ENCODE assay signal across 9 mouse cellular contexts in genomic region chr8:111625694-111626527, GRCm38 (mm10). TPM values are rescaled to one million over a fixed set of nuclear protein-coding genes. Genes with fewer than 3 reads are reported as not detected.
DNase-seq lines count a peak whose midpoint lies in the region; ATAC-seq and TF ChIP-seq lines count a peak whose summit lies in the region.
"Had no signal": no experiment of that assay in that cellular context is flagged by ENCODE, and none has a peak within 500 bp of the region (broad histone marks: within the 10 kb centered on the region; RNA-seq: fewer than 3 reads in every experiment).

No protein-coding gene starts in this region.

- no peaks in the 10 kb centered on the region for H3K36me3 ChIP-seq in midbrain, embryonic 11.5 days (ENCODE audit: control insufficient read depth, insufficient read depth, low read length)
- no peaks in the 10 kb centered on the region for H3K36me3 ChIP-seq in midbrain, embryonic 15.5 days (replicated peaks)
- peaks cover 15% of the 10 kb centered on the region; the same call in 1 of the 2 replicates for H3K36me3 ChIP-seq in heart, postnatal 0 days (replicated peaks; ENCODE audit: control insufficient read depth, insufficient read depth, low read length)
- H3K36me3 ChIP-seq in midbrain, postnatal 0 days (ENCODE audit: insufficient read depth, low read length): peaks cover 12% of the 10 kb centered on the region

- DNase-seq in midbrain, embryonic 11.5 days (ENCODE audit: low spot score, missing footprints): peak; percentile 97
- DNase-seq in adrenal gland, postnatal 25 days: peak; percentile 81
- DNase-seq in embryo, embryonic 9.5 days (ENCODE audit: extremely low spot score): peak; percentile 64
- DNase-seq in heart, postnatal 0 days (ENCODE audit: low spot score): peak; percentile 65
- DNase-seq in layer of hippocampus, postnatal 36 days: peak; percentile 50 to 53
- DNase-seq in midbrain, postnatal 0 days (ENCODE audit: low spot score): peak; percentile 76
- peak; percentile 81 for DNase-seq in thymus, postnatal 0 days (ENCODE audit: low spot score)

- peak; percentile 39; the same call in 1 of the 2 replicates for ATAC-seq in midbrain, embryonic 11.5 days (ENCODE audit: low FRiP score)
- ATAC-seq in midbrain, embryonic 15.5 days (replicated peaks): no peak
- peak; percentile 42 for ATAC-seq in heart, postnatal 0 days (ENCODE audit: insufficient read depth, low read depth)
- ATAC-seq in midbrain, postnatal 0 days (ENCODE audit: low FRiP score): no peak

- no peak overlapping the region for H3K4me2 ChIP-seq in midbrain, embryonic 11.5 days
- H3K4me2 ChIP-seq in midbrain, embryonic 15.5 days: no peak overlapping the region
- no peak overlapping the region for H3K4me2 ChIP-seq in heart, postnatal 0 days (ENCODE audit: low read depth, low read length)
- no peak overlapping the region for H3K4me2 ChIP-seq in midbrain, postnatal 0 days (ENCODE audit: low read depth, low read length, poor library complexity, severe bottlenecking)
- H3K4me2 ChIP-seq: neural tube, embryonic 12.5 days had no signal

- peak; percentile 88 for TF ChIP-seq CTCF in heart, postnatal 0 days (IDR thresholded peaks at IDR 0.05; ENCODE audit: low read depth)
- peak; percentile 89 for TF ChIP-seq CTCF in midbrain, postnatal 0 days (IDR thresholded peaks at IDR 0.05)

- no peaks in the 10 kb centered on the region for H3K27me3 ChIP-seq in midbrain, embryonic 11.5 days (ENCODE audit: control insufficient read depth, insufficient read depth, low read length)
- no peaks in the 10 kb centered on the region for H3K27me3 ChIP-seq in midbrain, embryonic 15.5 days (replicated peaks)
- no peaks in the 10 kb centered on the region for H3K27me3 ChIP-seq in heart, postnatal 0 days (ENCODE audit: control insufficient read depth, insufficient read depth, low read length)
- no peaks in the 10 kb centered on the region for H3K27me3 ChIP-seq in midbrain, postnatal 0 days (ENCODE audit: insufficient read depth, low read length)
- H3K27me3 ChIP-seq: neural tube, embryonic 12.5 days had no signal

- TF ChIP-seq EP300 in heart, postnatal 0 days (IDR thresholded peaks at IDR 0.05; ENCODE audit: low read depth): no peak

- H3K27ac ChIP-seq in midbrain, embryonic 11.5 days (ENCODE audit: low read depth, low read length): no peak overlapping the region
- H3K27ac ChIP-seq in midbrain, embryonic 15.5 days: no peak overlapping the region
- no peak overlapping the region for H3K27ac ChIP-seq in heart, postnatal 0 days (ENCODE audit: low read depth)
- no peak overlapping the region for H3K27ac ChIP-seq in midbrain, postnatal 0 days (ENCODE audit: low read depth, low read length)
- H3K27ac ChIP-seq: neural tube, embryonic 12.5 days had no signal

- H3K4me3 ChIP-seq in midbrain, embryonic 11.5 days (ENCODE audit: low read depth, low read length): no peak overlapping the region
- no peak overlapping the region for H3K4me3 ChIP-seq in midbrain, embryonic 15.5 days
- no peak overlapping the region for H3K4me3 ChIP-seq in heart, postnatal 0 days (ENCODE audit: low read depth, low read length)
- no peak overlapping the region for H3K4me3 ChIP-seq in midbrain, postnatal 0 days (ENCODE audit: low read depth, low read length)
- H3K4me3 ChIP-seq: neural tube, embryonic 12.5 days had no signal

- no peak overlapping the region for H3K9ac ChIP-seq in midbrain, embryonic 11.5 days (ENCODE audit: low read length)
- H3K9ac ChIP-seq in midbrain, embryonic 15.5 days: no peak overlapping the region
- no peak overlapping the region for H3K9ac ChIP-seq in heart, postnatal 0 days (replicated peaks; ENCODE audit: low read depth, low read length)
- H3K9ac ChIP-seq in midbrain, postnatal 0 days (replicated peaks; ENCODE audit: low read length, poor library complexity, severe bottlenecking): no peak overlapping the region
- H3K9ac ChIP-seq: neural tube, embryonic 12.5 days had no signal

- 39% methylated on average over 6 of the region's 6 CpGs for WGBS in midbrain, embryonic 11.5 days
- 31% methylated on average over 6 of the region's 6 CpGs for WGBS in midbrain, embryonic 15.5 days
- 24% methylated on average over 6 of the region's 6 CpGs for WGBS in heart, postnatal 0 days
- 34% methylated on average over 6 of the region's 6 CpGs for WGBS in midbrain, postnatal 0 days

- no peaks in the 10 kb centered on the region for H3K4me1 ChIP-seq in midbrain, embryonic 11.5 days (ENCODE audit: control insufficient read depth, insufficient read depth, low read length)
- peaks cover 12% of the 10 kb centered on the region; the same call in 1 of the 2 replicates for H3K4me1 ChIP-seq in midbrain, embryonic 15.5 days
- peaks cover 15% of the 10 kb centered on the region for H3K4me1 ChIP-seq in heart, postnatal 0 days (ENCODE audit: control insufficient read depth, insufficient read depth)
- no peaks in the 10 kb centered on the region; the same call in 1 of the 2 replicates for H3K4me1 ChIP-seq in midbrain, postnatal 0 days (ENCODE audit: insufficient read depth, low read length)

- H3K9me3 ChIP-seq in midbrain, embryonic 11.5 days (ENCODE audit: control insufficient read depth, low read length): no peaks in the 10 kb centered on the region
- H3K9me3 ChIP-seq in midbrain, embryonic 15.5 days: no peaks in the 10 kb centered on the region
- no peaks in the 10 kb centered on the region for H3K9me3 ChIP-seq in heart, postnatal 0 days (replicated peaks; ENCODE audit: control insufficient read depth, low read length)
- no peaks in the 10 kb centered on the region for H3K9me3 ChIP-seq in midbrain, postnatal 0 days (ENCODE audit: low read length)
- H3K9me3 ChIP-seq: neural tube, embryonic 12.5 days had no signal

RNA-seq across cellular contexts. Expression of gene Ldhd, which starts 4.3 kb away (rescaled TPM):
- polyA plus RNA-seq in midbrain, embryonic 11.5 days (2014; fragmentation: Nextera tagmentation; extraction: Ambion mirVana): 0.19 and 0.22 TPM in 2 replicates
- 0.71 and 0.82 TPM in 2 replicates for polyA plus RNA-seq in midbrain, embryonic 15.5 days (2015; fragmentation: Nextera tagmentation; extraction: Ambion mirVana)
- total RNA-seq in adrenal gland, postnatal 25 days (2021): 60.3 and 66.8 TPM in 2 replicates
- 2.7 and 4.3 TPM in 2 replicates for total RNA-seq in heart, postnatal 0 days (2014; rRNA removed; ENCODE audit: low replicate concordance)
- 1.3 and 1.5 TPM in 2 replicates for polyA plus RNA-seq in heart, postnatal 0 days (2015; fragmentation: Nextera tagmentation; extraction: Ambion mirVana)
- 1 to 10 TPM; 6.8 TPM for total RNA-seq in layer of hippocampus, postnatal 36 days (2021)
- total RNA-seq in midbrain, postnatal 0 days (2014; rRNA removed): 1.5 and 3.3 TPM in 2 replicates
- polyA plus RNA-seq in midbrain, postnatal 0 days (2015; fragmentation: Nextera tagmentation; extraction: Ambion mirVana): 2.0 and 2.8 TPM in 2 replicates
- polyA plus RNA-seq in thymus, postnatal 0 days (2015; fragmentation: Nextera tagmentation; extraction: Ambion mirVana): 3.8 and 3.9 TPM in 2 replicates

RNA-seq across cellular contexts. Expression of gene Zfp1, which starts 17.3 kb away (rescaled TPM):
- 23.8 and 25.6 TPM in 2 replicates for polyA plus RNA-seq in midbrain, embryonic 11.5 days (2014; fragmentation: Nextera tagmentation; extraction: Ambion mirVana)
- 29.1 and 30.0 TPM in 2 replicates for polyA plus RNA-seq in midbrain, embryonic 15.5 days (2015; fragmentation: Nextera tagmentation; extraction: Ambion mirVana)
- total RNA-seq in adrenal gland, postnatal 25 days (2021): 10.0 and 10.9 TPM in 2 replicates
- 7.5 and 18.3 TPM in 2 replicates for total RNA-seq in heart, postnatal 0 days (2014; rRNA removed; ENCODE audit: low replicate concordance)
- 11.9 and 12.0 TPM in 2 replicates for polyA plus RNA-seq in heart, postnatal 0 days (2015; fragmentation: Nextera tagmentation; extraction: Ambion mirVana)
- 10 to 100 TPM; 19.7 to 21.8 TPM for total RNA-seq in layer of hippocampus, postnatal 36 days (2021)
- 18.1 and 22.2 TPM in 2 replicates for total RNA-seq in midbrain, postnatal 0 days (2014; rRNA removed)
- polyA plus RNA-seq in midbrain, postnatal 0 days (2015; fragmentation: Nextera tagmentation; extraction: Ambion mirVana): 22.7 and 23.3 TPM in 2 replicates
- polyA plus RNA-seq in thymus, postnatal 0 days (2015; fragmentation: Nextera tagmentation; extraction: Ambion mirVana): 23.6 and 29.7 TPM in 2 replicates

Comparison
In these comparisons a context has a peak if more than half of its experiments do, and no peak if none do; other contexts are left out.
1. ATAC-seq: peak in midbrain, embryonic 11.5 days (single experiment) and heart, postnatal 0 days (single experiment); none in midbrain, embryonic 15.5 days (single experiment) and midbrain, postnatal 0 days (single experiment).
2. Peak in every context shown above with its lines, with median percentiles within 50 percentile points of each other: DNase-seq.